Comparison of ENCODE assay signal across 29 mouse cellular contexts in the genomic region with DNA sequence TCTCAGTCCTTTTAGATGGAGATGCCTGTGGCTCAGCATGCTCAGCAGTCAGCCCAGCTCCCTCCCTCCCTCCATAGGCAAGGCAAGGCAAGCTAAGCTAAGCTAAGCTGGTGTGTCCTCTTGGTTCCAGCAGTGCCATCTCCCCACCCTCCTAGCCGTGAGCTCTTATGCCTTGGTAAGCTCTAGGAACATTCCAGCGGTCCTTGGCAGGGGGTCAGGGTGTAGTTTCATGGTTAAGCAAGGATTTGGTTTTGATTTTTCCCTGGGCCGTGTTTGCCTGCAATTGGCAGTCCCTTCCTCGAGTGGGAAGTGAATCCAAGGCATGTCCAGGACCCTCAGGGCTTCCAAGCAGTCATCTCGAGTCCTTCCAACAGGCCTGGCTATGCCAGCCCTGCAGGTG. TPM values are rescaled to one million over a fixed set of nuclear protein-coding genes. Genes with fewer than 3 reads are reported as not detected.
DNase-seq lines count a peak whose midpoint lies in the region; ATAC-seq and TF ChIP-seq lines count a peak whose summit lies in the region.
"Had no signal": no experiment of that assay in that cellular context is flagged by ENCODE, and none has a peak within 500 bp of the region (broad histone marks: within the 10 kb centered on the region; RNA-seq: fewer than 3 reads in every experiment).

No protein-coding gene starts in this region.

- peak overlapping the region; percentile 39 for H3K4me3 ChIP-seq in E14TG2a.4 (replicated peaks; ENCODE audit: low read length)
- no peak overlapping the region for H3K4me3 ChIP-seq in embryonic facial prominence, embryonic 13.5 days
- H3K4me3 ChIP-seq in limb, embryonic 12.5 days (replicated peaks) = no peak overlapping the region
- H3K4me3 ChIP-seq: forebrain, embryonic 12.5 days; forebrain, embryonic 15.5 days; heart, adult 2 months; heart, embryonic 10.5 days; heart, embryonic 13.5 days had no signal

- no peak overlapping the region for H3K9ac ChIP-seq in embryonic facial prominence, embryonic 13.5 days
- no peak overlapping the region for H3K9ac ChIP-seq in limb, embryonic 12.5 days (replicated peaks)
- H3K9ac ChIP-seq: forebrain, embryonic 12.5 days; forebrain, embryonic 15.5 days; heart, embryonic 13.5 days; hindbrain, embryonic 14.5 days had no signal

- 29% methylated on average over 5 of the region's 5 CpGs for WGBS in embryonic facial prominence, embryonic 13.5 days
- WGBS in limb, embryonic 12.5 days = 59% methylated on average over 5 of the region's 5 CpGs

- peak; percentile 70 for DNase-seq in fat pad, adult 2 months (ENCODE audit: extremely low read depth, low read depth, low spot score)
- DNase-seq in urinary bladder, adult 18-20 months (ENCODE audit: low spot score in 2 of 2) = no peak
- no peak for DNase-seq in frontal cortex, postnatal 14 days (ENCODE audit: low spot score in 2 of 2)
- no peak for DNase-seq in left cerebral cortex, adult 8-10 months (ENCODE audit: low spot score in 2 of 2)
- DNase-seq: adrenal gland, postnatal 14 days; cerebellum, adult 11 months; cerebellum, adult 2 months; cerebellum, adult 9-11 months; cerebellum, postnatal 25 days; gastrocnemius, postnatal 10 days; gastrocnemius, postnatal 36 days; heart, adult 2 months; heart, postnatal 14 days; heart, postnatal 4 days had no signal

- H3K27me3 ChIP-seq in E14TG2a.4 (ENCODE audit: insufficient read depth, low read length) = no peaks in the 10 kb centered on the region
- no peaks in the 10 kb centered on the region for H3K27me3 ChIP-seq in embryonic facial prominence, embryonic 13.5 days
- no peaks in the 10 kb centered on the region for H3K27me3 ChIP-seq in limb, embryonic 12.5 days
- H3K27me3 ChIP-seq: forebrain, embryonic 12.5 days; forebrain, embryonic 15.5 days; heart, embryonic 13.5 days; Patski had no signal

- peak overlapping the region; percentile 5; the same call in 1 of the 2 replicates for H3K4me2 ChIP-seq in embryonic facial prominence, embryonic 13.5 days
- no peak overlapping the region for H3K4me2 ChIP-seq in limb, embryonic 12.5 days
- H3K4me2 ChIP-seq: forebrain, embryonic 12.5 days; forebrain, embryonic 15.5 days; heart, embryonic 13.5 days; hindbrain, embryonic 14.5 days had no signal

- H3K9me3 ChIP-seq in E14TG2a.4 (ENCODE audit: low read length) = no peaks in the 10 kb centered on the region
- no peaks in the 10 kb centered on the region for H3K9me3 ChIP-seq in embryonic facial prominence, embryonic 13.5 days
- no peaks in the 10 kb centered on the region for H3K9me3 ChIP-seq in limb, embryonic 12.5 days
- H3K9me3 ChIP-seq: forebrain, embryonic 12.5 days; forebrain, embryonic 15.5 days; heart, embryonic 10.5 days; heart, embryonic 13.5 days had no signal

- no peak for TF ChIP-seq CTCF in E14TG2a.4 (conservative IDR thresholded peaks at IDR 0.05; ENCODE audit: low read length)

- H3K27ac ChIP-seq in embryonic facial prominence, embryonic 13.5 days = peak overlapping the region; percentile 87
- peak overlapping the region; percentile 19; the same call in 1 of the 2 replicates for H3K27ac ChIP-seq in limb, embryonic 12.5 days
- H3K27ac ChIP-seq: forebrain, embryonic 12.5 days; forebrain, embryonic 15.5 days; heart, adult 2 months; heart, embryonic 10.5 days; heart, embryonic 13.5 days; hindbrain, embryonic 14.5 days; hindbrain, postnatal 0 days had no signal

- peaks cover 54% of the 10 kb centered on the region for H3K4me1 ChIP-seq in E14TG2a.4 (replicated peaks; ENCODE audit: low read depth, low read length)
- peaks cover 32% of the 10 kb centered on the region for H3K4me1 ChIP-seq in embryonic facial prominence, embryonic 13.5 days
- peaks cover 15% of the 10 kb centered on the region for H3K4me1 ChIP-seq in limb, embryonic 12.5 days (replicated peaks)
- H3K4me1 ChIP-seq: forebrain, embryonic 12.5 days; forebrain, embryonic 15.5 days; heart, embryonic 10.5 days; heart, embryonic 13.5 days had no signal

- ATAC-seq in embryonic facial prominence, embryonic 13.5 days (ENCODE audit: insufficient number of reproducible peaks, insufficient read depth, low FRiP score, low TSS enrichment, low read depth) = no peak
- ATAC-seq in limb, embryonic 12.5 days (ENCODE audit: insufficient number of reproducible peaks, insufficient read depth, low FRiP score, low TSS enrichment, low read depth) = no peak
- no peak for ATAC-seq in megakaryocyte progenitor cell, adult 5-6 weeks (replicated peaks; ENCODE audit: poor library complexity)
- ATAC-seq: CD4-positive, CD25-positive, alpha-beta regulatory T cell, adult 4 months; forebrain, embryonic 15.5 days; hindbrain, postnatal 0 days; inflammation-experienced regulatory T-cells, adult 6 months; intestine, embryonic 16.5 days; Patski had no signal

- peaks cover 97% of the 10 kb centered on the region for H3K36me3 ChIP-seq in E14TG2a.4 (ENCODE audit: insufficient read depth, low read length)
- peaks cover 86% of the 10 kb centered on the region for H3K36me3 ChIP-seq in embryonic facial prominence, embryonic 13.5 days
- peaks cover 94% of the 10 kb centered on the region for H3K36me3 ChIP-seq in limb, embryonic 12.5 days

RNA-seq across cellular contexts. Expression of gene Mn1, which starts 33.8 kb away (rescaled TPM):
- 46.6 and 51.3 TPM in 2 replicates for polyA plus RNA-seq in embryonic facial prominence, embryonic 13.5 days (2015; fragmentation: Nextera tagmentation; extraction: Ambion mirVana)
- 14.9 and 15.0 TPM in 2 replicates for polyA plus RNA-seq in limb, embryonic 12.5 days (2016; fragmentation: Nextera tagmentation; extraction: Ambion mirVana)
- 0.05 and 0.59 TPM in 2 replicates for total RNA-seq in megakaryocyte progenitor cell, adult 5-6 weeks (2015)
- total RNA-seq in megakaryocyte progenitor cell, adult 5-6 weeks (2017) = 0.04 and 0.51 TPM in 2 replicates
- total RNA-seq in left cerebral cortex, adult 8-10 months (2022) = 10 to 100 TPM; 52.4 to 55.5 (median 53.9) TPM
- polyA plus RNA-seq: C2C12; CD4-positive, CD25-positive, alpha-beta regulatory T cell, adult 4 months; inflammation-experienced regulatory T-cells, adult 6 months had no signal

RNA-seq across cellular contexts. Expression of gene Pitpnb, which starts 52.8 kb away (rescaled TPM):
- 107 and 116 TPM in 2 replicates for polyA plus RNA-seq in embryonic facial prominence, embryonic 13.5 days (2015; fragmentation: Nextera tagmentation; extraction: Ambion mirVana)
- polyA plus RNA-seq in limb, embryonic 12.5 days (2016; fragmentation: Nextera tagmentation; extraction: Ambion mirVana) = 111 and 114 TPM in 2 replicates
- total RNA-seq in megakaryocyte progenitor cell, adult 5-6 weeks (2015) = 63.7 and 65.0 TPM in 2 replicates
- total RNA-seq in megakaryocyte progenitor cell, adult 5-6 weeks (2017) = 15.8 and 26.5 TPM in 2 replicates
- total RNA-seq in left cerebral cortex, adult 8-10 months (2022) = 10 to 100 TPM; 81.7 to 89.5 (median 85.7) TPM

Comparison
In these comparisons a context has a peak if more than half of its experiments do, and no peak if none do; other contexts are left out.
1. RNA of gene Mn1, which starts 33.8 kb away (total RNA-seq): 52.4 to 55.5 TPM in left cerebral cortex, adult 8-10 months; 0.04 to 0.59 TPM in megakaryocyte progenitor cell, adult 5-6 weeks; every median in the first group is over 10 times any median in the second.